Mouse (Mus musculus): Measurements from ENCODE around the gene Ugt1a1.

Ugt1a1 gene

GRCm38 (mm10) chr1:88233421-88234247 lies 21.9 kb downstream of the Ugt1a1 start:
- DNase-seq (ENCODE audit: low read depth in 1 of 2, low spot score in 2 of 2) = no peak

GRCm38 (mm10) chr1:88234248-88234610 lies 22.5 kb downstream of the Ugt1a1 start:
- no peak for DNase-seq (ENCODE audit: low read depth in 1 of 2, low spot score in 2 of 2)

GRCm38 (mm10) chr1:88234646-88235045 lies 22.9 kb downstream of the Ugt1a1 start:
- no peak for DNase-seq (ENCODE audit: low read depth in 1 of 2, low spot score in 2 of 2)

- DNase-seq (ENCODE audit: low read depth in 1 of 2, low spot score in 2 of 2) = no peak
These were observed 23.5 kb downstream of the Ugt1a1 start for GRCm38 (mm10) chr1:88235046-88235893.

- no peak for DNase-seq (ENCODE audit: low read depth in 1 of 2, low spot score in 2 of 2)
These were observed 24.2 kb downstream of the Ugt1a1 start for GRCm38 (mm10) chr1:88235894-88236415.

GRCm38 (mm10) chr1:88237311-88237710 lies 25.6 kb downstream of the Ugt1a1 start:
- DNase-seq (ENCODE audit: low read depth in 1 of 2, low spot score in 2 of 2) = no peak

GRCm38 (mm10) chr1:88238771-88239170 lies 27.0 kb downstream of the Ugt1a1 start:
- no peak for DNase-seq (ENCODE audit: low read depth in 1 of 2, low spot score in 2 of 2)

- DNase-seq (ENCODE audit: low read depth in 1 of 2, low spot score in 2 of 2) = no peak
These were observed 28.3 kb downstream of the Ugt1a1 start for GRCm38 (mm10) chr1:88240072-88240471.

- DNase-seq (ENCODE audit: low read depth in 1 of 2, low spot score in 2 of 2) = no peak
These were observed 28.8 kb downstream of the Ugt1a1 start for GRCm38 (mm10) chr1:88240579-88240978.

GRCm38 (mm10) chr1:88243861-88244260 lies 32.1 kb downstream of the Ugt1a1 start:
- no peak for DNase-seq (ENCODE audit: low read depth in 1 of 2, low spot score in 2 of 2)

GRCm38 (mm10) chr1:88245881-88246280 lies 34.1 kb downstream of the Ugt1a1 start:
- DNase-seq (ENCODE audit: low read depth in 1 of 2, low spot score in 2 of 2) = no peak

- DNase-seq (ENCODE audit: low read depth in 1 of 2, low spot score in 2 of 2) = no peak
These were observed 34.6 kb downstream of the Ugt1a1 start for GRCm38 (mm10) chr1:88246386-88246785.

- DNase-seq (ENCODE audit: low read depth in 1 of 2, low spot score in 2 of 2) = no peak
These were observed 35.9 kb downstream of the Ugt1a1 start for GRCm38 (mm10) chr1:88247660-88248059.

GRCm38 (mm10) chr1:88248658-88249057 lies 36.9 kb downstream of the Ugt1a1 start:
- no peak for DNase-seq (ENCODE audit: low read depth in 1 of 2, low spot score in 2 of 2)

GRCm38 (mm10) chr1:88249596-88249995 lies 37.8 kb downstream of the Ugt1a1 start:
- no peak for DNase-seq (ENCODE audit: low read depth in 1 of 2, low spot score in 2 of 2)

- DNase-seq (ENCODE audit: low read depth in 1 of 2, low spot score in 2 of 2) = no peak
These were observed 38.3 kb downstream of the Ugt1a1 start for GRCm38 (mm10) chr1:88250023-88250422.

GRCm38 (mm10) chr1:88253106-88253505 lies 41.3 kb downstream of the Ugt1a1 start:
- no peak for DNase-seq (ENCODE audit: low read depth in 1 of 2, low spot score in 2 of 2)

GRCm38 (mm10) chr1:88253540-88253939 lies 41.8 kb downstream of the Ugt1a1 start:
- DNase-seq (ENCODE audit: low read depth in 1 of 2, low spot score in 2 of 2) = no peak

- no peak for DNase-seq (ENCODE audit: low read depth in 1 of 2, low spot score in 2 of 2)
These were observed 43.2 kb downstream of the Ugt1a1 start for GRCm38 (mm10) chr1:88254793-88255465.

GRCm38 (mm10) chr1:88255466-88255857 lies 43.7 kb downstream of the Ugt1a1 start:
- DNase-seq (ENCODE audit: low read depth in 1 of 2, low spot score in 2 of 2) = no peak

GRCm38 (mm10) chr1:88255989-88256754 lies 44.4 kb downstream of the Ugt1a1 start:
- no peak for DNase-seq (ENCODE audit: low read depth in 1 of 2, low spot score in 2 of 2)

Data from monocyte, adult 2 months (primary cell).